Mouse (Mus musculus) small intestine, adult 2 months (tissue): ENCODE results near the gene 1810009A15Rik.

Experiments used
- CTCF ChIP-seq: fragments of 200-500 bp; IDR thresholded peaks from 2 replicates; pipeline ENCODE4 v1.5.1; 2012; ENCODE audit warnings: low read depth, mild to moderate bottlenecking, control low read depth, inconsistent platforms, low read length, moderate library complexity, mixed read lengths; ENCODE audit not compliant: insufficient replicate concordance, insufficient read length; ENCODE audit errors: extremely low read depth
- POLR2A ChIP-seq: fragments of 200-500 bp; IDR thresholded peaks from 2 replicates; pipeline ENCODE4 v1.6.1; 2012; ENCODE audit warnings: low read depth, mild to moderate bottlenecking, control low read depth, inconsistent platforms, low read length, moderate library complexity

DNA sequence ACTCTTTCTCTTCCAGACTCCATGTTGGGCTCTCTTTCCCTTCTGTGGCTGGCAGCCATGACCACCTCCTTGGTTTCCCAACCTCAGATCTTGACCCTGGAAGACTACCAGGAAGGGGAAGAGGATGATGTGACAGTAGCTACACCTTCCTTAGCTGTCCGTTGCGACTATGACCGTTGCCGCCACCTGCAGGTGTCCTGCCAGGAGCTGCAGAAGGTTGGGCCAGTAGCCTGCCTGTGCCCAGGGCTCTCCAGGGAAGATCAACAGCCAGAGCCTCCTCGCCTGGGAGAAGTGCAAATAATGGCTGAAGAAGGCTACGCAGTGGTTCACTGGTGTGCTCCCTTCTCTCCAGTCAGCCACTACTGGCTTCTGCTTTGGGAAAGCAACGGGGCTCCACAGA lies 37.0 kb upstream of the 1810009A15Rik start:
- no peak for TF ChIP-seq POLR2A
- TF ChIP-seq CTCF: no peak
